Mouse (Mus musculus) adrenal gland, postnatal 36 days (tissue): Measurements from ENCODE around the gene Tmem229a. TPM values are rescaled to one million over a fixed set of nuclear protein-coding genes. Genes with fewer than 3 reads are reported as not detected.

Source experiments
- total RNA-seq, 2 experiments: library from RNA; stranded (reverse); gene quantifications; 2 replicates each; pipeline ENCODE4 v1.2.3; 2021

Gene Tmem229a
- total RNA-seq, 2 experiments from 2014 or later = 0.10 to 0.26 TPM

Other genes with a start within 250 kb of the Tmem229a start
- not detected for gene Hyal6, start 223.1 kb downstream of the Tmem229a start, total RNA-seq
- gene Hyal4, start 208.0 kb downstream of the Tmem229a start, total RNA-seq = not detected
- gene Spam1, start 165.1 kb downstream of the Tmem229a start, total RNA-seq = not detected
- gene Hyal5, start 98.3 kb downstream of the Tmem229a start, total RNA-seq = not detected